Mouse (Mus musculus): Measurements from ENCODE around the gene Sag.

- TF ChIP-seq CTCF (IDR thresholded peaks at IDR 0.05; ENCODE audit: low read depth) (no peak), EP300 (optimal IDR thresholded peaks at IDR 0.05) (no peak)
Measured at GRCm38 (mm10) chr1:87763821-87764220, 39.7 kb upstream of the Sag start.

All from stomach, postnatal 0 days (tissue).